Mouse (Mus musculus) retina, adult 2 months (tissue): ENCODE results near the gene Ksr1.

Experiments
- DNase-seq: peaks from one replicate; pipeline ENCODE4 v3.0.0-alpha.2; 2012; ENCODE audit warnings: low read depth, low spot score

The Ksr1 gene

GRCm38 (mm10) chr11:79146331-79146767, at the start of gene Ksr1:
Gene Ksr1, minus strand, starts transcription at chr11:79146407.
- peak; percentile 82 for DNase-seq

GRCm38 (mm10) chr11:79192176-79192575, 46.0 kb upstream of the Ksr1 start:
- no peak for DNase-seq

DNA sequence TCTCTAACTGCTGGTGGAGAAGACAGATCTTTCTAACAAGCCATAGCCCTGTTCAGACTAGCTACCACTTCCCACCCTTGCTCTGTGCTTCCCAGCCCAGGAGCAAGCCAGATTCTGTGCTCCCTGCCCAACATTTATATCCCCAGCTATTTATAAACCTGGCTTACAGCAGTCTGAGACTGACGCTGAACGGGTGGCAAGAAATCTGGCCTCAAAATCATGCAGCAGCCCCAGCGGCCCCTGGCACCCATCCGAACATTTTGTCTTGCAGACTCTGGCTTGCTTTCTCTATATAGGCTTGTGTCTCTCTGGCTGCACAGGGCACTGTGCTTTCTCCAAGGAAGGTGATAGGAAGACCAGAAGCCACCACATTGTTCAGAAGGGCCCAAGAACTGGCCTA, 45.0 kb upstream of the Ksr1 start:
- DNase-seq, result no peak

DNA sequence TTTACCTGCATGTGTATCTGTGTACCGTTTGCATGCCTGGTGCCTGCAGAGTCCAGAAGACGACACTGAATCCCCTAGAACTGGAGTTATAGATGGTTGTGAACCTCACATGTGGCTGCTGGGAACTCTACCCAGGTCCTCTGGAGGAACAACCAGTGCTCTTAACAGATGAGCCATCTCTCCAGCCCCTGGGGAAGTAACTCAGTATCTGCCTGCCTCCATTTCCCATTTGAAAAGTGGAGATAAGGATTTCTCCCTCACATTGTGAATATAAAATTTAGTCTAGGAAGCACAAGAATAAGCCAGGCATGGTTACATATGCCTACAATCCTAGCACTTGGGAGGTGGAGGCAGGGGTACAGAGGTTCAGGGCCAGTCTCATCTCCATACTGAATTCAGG, 44.0 kb upstream of the Ksr1 start:
- DNase-seq, result no peak

GRCm38 (mm10) chr11:79188176-79188575, 42.0 kb upstream of the Ksr1 start:
- DNase-seq, result no peak

- no peak for DNase-seq
Measured at GRCm38 (mm10) chr11:79187291-79187690, 41.1 kb upstream of the Ksr1 start.

DNA sequence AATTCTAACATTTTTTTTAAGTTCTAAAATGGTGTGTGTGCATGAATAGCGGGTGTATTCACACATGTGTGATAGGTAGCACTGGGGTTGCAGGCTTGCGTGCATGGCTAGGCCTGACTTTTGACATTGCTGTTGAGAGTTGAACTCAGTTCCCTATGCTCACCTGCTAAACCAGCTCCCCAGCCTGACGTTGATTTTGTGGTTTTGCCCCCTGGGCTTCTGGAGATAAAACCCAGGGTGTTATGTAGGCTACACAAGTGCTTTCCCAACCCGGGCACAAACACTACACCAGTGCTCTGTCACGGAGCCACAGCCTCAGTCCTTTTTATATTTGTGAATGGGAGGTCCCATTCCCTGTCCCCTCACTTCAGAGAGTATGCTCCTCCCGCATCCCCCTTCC, 39.5 kb upstream of the Ksr1 start:
- no peak for DNase-seq

DNA sequence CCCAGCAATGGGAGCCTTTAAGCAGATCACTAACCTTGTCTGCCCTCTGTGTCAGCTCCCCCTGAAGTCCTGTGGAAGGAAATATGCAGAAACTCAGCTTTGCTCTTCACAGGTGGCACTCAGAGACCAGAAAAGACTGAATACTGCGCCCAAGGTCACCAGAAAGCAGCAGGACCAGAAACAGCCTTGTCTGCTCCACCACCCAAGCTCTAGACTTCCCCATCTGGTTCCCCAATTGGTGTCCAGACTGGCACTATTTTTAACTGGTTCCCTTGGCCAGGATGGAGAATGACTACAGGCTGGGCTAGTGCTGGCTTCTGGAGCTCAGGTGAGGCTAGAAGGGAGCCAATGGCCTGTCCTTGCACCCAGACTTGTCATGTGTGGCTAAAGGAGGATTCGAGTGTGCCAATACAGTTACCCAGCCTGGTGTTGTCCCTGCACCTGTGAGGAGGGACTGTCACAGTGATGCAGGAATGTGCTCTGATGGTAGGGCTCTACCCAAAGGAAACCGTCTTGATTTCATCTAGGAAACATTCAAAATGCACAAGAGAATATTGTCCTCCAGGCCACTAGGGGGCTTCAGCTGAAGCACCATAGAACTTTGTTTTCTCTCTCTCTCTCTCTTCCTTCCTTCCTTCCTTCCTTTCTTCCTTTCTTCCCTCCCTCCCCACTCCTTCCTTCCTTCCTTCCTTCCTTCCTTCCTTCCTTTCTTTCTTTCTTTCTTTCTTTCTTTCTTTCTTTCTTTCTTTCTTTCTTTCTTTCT, 38.1 kb upstream of the Ksr1 start:
- DNase-seq, result no peak

- no peak for DNase-seq
Measured at GRCm38 (mm10) chr11:79183400-79183799, 37.2 kb upstream of the Ksr1 start.

GRCm38 (mm10) chr11:79182881-79183280, 36.7 kb upstream of the Ksr1 start:
- DNase-seq, result no peak

DNA sequence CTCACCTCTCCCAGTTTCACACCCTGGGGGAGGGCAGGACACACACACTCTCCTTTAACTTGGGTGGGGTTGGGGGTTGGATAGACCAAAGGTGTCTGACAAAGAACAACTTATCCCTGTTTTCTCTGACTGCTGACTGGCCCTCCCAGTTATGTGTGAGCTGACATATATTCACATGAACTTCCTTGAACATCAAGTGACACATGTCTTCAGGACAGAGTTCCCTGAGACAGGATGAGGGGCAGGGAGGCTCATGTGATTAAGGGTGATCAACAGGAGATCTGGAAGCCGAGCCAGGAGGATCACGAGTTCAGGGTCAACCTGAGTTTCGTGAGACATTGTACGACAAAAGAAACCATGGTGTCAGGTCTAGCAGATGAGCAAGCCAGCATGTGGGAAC, 35.7 kb upstream of the Ksr1 start:
- DNase-seq, result no peak

DNA sequence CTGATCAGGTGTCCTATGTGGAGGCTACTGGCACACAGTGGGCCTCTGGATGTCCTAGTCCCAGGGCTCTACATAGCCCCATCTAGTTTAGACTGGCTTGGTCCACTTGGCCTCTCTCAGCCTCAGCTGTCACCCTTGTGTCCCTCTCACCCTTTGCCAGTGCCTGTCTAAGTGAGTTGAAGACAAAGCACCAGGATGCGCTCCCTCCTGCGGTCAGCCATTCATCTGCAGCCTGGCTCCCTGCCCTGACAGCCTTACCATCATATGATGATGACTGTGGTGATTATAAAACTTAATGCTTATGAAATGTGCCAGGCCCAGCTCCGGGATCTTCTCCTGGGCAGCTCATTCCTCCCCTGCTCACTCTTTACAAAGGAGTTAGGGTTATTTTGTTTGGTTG, 30.5 kb upstream of the Ksr1 start:
- no peak for DNase-seq

GRCm38 (mm10) chr11:79172054-79172453, 25.8 kb upstream of the Ksr1 start:
- no peak for DNase-seq

- DNase-seq, result no peak
Measured at GRCm38 (mm10) chr11:79166582-79167300, 20.5 kb upstream of the Ksr1 start.

DNA sequence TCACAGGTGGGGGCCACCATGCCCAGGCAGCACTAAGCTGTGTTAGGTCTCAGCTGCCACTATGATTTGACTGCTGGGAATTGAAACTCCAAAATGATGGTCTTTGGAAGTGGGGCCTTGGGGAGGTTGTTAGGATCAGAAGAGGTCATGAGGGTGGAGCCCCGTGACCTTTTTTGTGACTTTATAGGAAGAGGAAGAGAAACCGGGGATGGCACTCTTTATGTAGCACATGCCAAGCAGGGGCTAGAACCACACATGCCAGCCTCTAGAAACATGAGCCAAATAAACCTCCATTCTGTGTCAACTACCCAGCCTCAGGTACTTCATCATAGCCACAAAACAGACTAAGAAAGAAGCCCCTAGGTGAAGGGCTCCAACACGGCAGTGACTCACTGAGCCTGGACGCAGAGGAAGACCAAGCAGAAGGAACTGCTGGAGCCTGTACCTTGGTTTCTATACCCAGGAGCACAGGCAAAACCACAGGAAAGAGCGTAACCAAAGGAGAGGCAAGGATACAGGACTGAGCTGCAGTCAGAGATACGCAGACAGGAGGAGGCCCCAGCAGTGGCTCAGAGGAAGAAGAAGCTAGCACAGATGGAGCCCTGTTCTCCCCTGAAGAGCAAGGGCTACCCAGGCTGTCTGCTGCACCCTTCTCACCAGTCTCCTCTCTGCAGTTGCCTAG, 15.0 kb upstream of the Ksr1 start:
- no peak for DNase-seq

GRCm38 (mm10) chr11:79160127-79160526, 13.9 kb upstream of the Ksr1 start:
- no peak for DNase-seq

DNA sequence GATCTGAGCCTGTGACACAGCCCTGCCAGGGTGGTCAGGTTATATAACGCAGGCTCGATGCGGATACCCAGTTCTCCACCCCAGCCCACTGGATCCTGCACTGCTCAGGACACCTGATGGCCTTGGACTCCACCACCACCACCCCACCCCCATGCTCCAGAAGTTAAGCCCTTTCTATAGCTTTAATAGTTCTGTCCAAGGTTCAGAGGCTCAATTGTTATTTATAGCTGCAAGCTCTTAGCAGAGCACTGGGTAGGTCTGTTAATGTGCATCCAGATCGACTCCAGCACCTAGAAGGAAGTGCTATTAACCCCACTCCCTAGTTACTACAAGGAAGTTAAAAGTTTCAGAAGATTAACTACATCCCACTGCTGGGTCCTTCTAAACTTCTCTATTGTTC, 11.5 kb upstream of the Ksr1 start:
- DNase-seq, result no peak

GRCm38 (mm10) chr11:79155348-79155747, 9.1 kb upstream of the Ksr1 start:
- DNase-seq, result no peak

- no peak for DNase-seq
Measured at GRCm38 (mm10) chr11:79152696-79153095, 6.5 kb upstream of the Ksr1 start.

DNA sequence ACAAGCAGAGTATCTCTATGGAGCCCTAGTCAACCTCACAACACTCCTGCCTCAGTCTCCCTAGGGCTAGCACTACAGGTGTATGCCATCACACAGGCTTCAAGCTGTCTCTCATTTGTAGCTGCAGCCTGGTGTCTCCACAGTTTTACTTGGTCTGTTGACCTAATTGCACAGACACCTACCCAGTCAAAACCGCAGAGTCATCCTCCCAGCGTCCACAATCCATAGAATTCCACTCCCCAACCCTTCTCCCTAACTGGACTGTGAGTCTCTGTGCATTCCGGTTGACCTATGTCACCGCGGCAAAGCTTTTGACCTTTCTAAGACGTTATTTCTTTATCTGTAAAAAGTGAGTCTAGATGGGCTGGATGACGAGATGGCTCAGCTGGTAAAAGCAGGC, 5.7 kb upstream of the Ksr1 start:
- no peak for DNase-seq

- DNase-seq, result no peak
Measured at GRCm38 (mm10) chr11:79150301-79150700, 4.1 kb upstream of the Ksr1 start.

DNA sequence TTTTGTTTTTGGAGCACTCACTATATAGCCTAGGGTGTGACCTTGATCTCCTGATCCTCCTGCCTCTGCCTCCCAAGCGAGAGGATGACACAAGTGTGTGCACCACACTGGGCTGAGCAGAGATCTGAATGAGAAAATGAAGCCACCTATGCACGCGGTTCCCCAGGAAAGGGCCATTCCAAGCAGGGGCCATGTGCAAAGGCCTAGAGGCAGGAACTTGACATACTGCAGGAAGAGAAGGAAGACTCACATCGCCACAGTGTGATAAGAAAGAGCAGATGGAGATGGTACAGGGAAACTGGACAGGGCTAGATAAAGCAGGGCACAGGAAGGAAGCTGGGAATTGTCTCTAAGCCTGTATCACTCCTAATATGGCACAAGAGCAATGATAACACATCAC, 3.1 kb upstream of the Ksr1 start:
- DNase-seq, result no peak

DNA sequence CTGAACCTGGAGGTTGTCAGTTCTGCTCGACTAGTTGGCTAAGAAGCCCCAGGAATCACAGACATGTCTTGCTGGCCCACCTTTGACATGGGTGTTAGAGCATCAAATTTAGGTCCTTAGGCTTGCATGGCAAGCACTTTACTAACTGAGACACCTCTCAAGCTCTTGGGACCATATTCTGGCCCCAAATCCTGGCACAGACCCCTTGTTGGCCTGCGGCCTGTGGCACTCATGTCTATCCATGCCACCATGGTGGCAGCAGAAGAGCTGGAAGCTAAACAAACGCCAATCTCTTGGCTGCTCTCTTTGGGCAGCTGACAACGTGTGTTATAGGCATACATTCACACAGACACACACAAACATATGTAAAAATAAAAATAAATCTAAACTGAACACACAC, 2.6 kb upstream of the Ksr1 start:
- DNase-seq, result no peak
